Mouse (Mus musculus) embryonic fibroblast, embryonic 13.5 days (primary cell): ENCODE results near the gene Tekt1. TPM values are rescaled to one million over a fixed set of nuclear protein-coding genes. Genes with fewer than 3 reads are reported as not detected.

ENCODE experiments used
- H3K27ac ChIP-seq: 2 replicates; pipeline ENCODE4 v1.5.1; 2012; ENCODE audit warnings: low read length, control low read depth, inconsistent platforms; ENCODE audit not compliant: insufficient read depth
- H3K4me1 ChIP-seq: 2 replicates; pipeline ENCODE4 v1.6.1; 2011; ENCODE audit warnings: low read length; ENCODE audit not compliant: control insufficient read depth, insufficient read depth
- H3K4me3 ChIP-seq: 2 replicates; pipeline ENCODE4 v1.5.1; 2011; ENCODE audit warnings: mild to moderate bottlenecking, control low read depth, low read length; ENCODE audit not compliant: insufficient read depth
- CTCF ChIP-seq: IDR thresholded peaks from 2 replicates; pipeline ENCODE4 v1.5.1; 2011; ENCODE audit warnings: mild to moderate bottlenecking, control low read depth, low read length, moderate library complexity, borderline replicate concordance; ENCODE audit not compliant: insufficient read depth
- POLR2A ChIP-seq: IDR thresholded peaks from 2 replicates; pipeline ENCODE4 v1.6.1; 2011; ENCODE audit warnings: low read depth, mild to moderate bottlenecking, control low read depth, low read length, moderate library complexity
- polyA plus RNA-seq: library from polyadenylated mRNA; stranded (reverse); fragments of >200 nt; gene quantifications from 2 replicates; pipeline ENCODE4 v1.2.4, GENCODE M21; 2011; ENCODE audit warnings: low read depth; ENCODE audit not compliant: missing spikeins, insufficient read length

Tekt1 gene
- polyA plus RNA-seq = not detected in 2 replicates

DNA sequence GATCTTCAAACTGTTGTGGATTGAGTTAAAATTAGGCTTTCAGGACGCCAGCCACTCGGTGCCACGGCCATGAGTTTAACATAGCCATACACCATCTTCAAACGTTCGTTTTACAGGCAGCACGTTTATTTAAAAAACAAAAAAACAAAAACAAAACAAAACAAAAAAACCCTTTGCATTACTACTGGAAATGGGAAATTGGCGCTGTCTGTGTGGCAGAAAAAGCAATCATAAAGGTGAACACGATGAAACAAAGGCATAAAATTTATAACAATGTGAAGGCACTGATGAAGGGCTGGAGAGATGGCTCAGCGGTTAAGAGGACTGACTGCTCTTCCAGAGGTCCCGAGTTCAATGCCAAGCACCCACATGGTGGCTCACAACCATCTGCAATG is at the start of gene Tekt1:
Gene Tekt1, minus strand, starts transcription at position 96 of the 395 bp plus-strand sequence.
- H3K4me3 ChIP-seq = peak within 1 kb of the TSS; percentile 53
- H3K4me1 ChIP-seq = no peaks in the 10 kb centered on the region; the same call in 1 of the 2 replicates
- no peak within 1 kb of the TSS for H3K27ac ChIP-seq
- TF ChIP-seq CTCF (no peak), POLR2A (no peak)

DNA sequence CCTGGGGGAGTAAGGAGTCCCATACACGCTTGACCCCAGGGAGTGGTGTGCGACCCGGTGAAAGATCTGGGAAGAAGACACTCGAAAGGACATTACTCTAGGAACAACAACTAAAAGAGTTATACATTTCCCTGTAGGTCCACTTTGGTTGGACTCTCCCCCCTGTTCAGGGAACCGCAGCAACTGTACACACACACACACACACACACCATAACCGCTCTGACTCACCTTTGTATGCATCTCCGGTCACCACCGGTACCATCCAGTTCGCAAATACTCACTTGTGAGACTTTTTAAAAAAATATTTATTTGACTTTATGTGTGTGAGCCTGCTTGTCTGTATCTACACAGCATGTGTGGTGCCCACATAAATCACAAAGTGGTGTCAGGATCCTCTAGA is 49.7 kb upstream of the Tekt1 start:
- no peak overlapping the region for H3K4me3 ChIP-seq
- TF ChIP-seq POLR2A (no peak), CTCF (no peak)
- no peak overlapping the region for H3K27ac ChIP-seq
- H3K4me1 ChIP-seq = peaks cover 5% of the 10 kb centered on the region; the same call in 1 of the 2 replicates

DNA sequence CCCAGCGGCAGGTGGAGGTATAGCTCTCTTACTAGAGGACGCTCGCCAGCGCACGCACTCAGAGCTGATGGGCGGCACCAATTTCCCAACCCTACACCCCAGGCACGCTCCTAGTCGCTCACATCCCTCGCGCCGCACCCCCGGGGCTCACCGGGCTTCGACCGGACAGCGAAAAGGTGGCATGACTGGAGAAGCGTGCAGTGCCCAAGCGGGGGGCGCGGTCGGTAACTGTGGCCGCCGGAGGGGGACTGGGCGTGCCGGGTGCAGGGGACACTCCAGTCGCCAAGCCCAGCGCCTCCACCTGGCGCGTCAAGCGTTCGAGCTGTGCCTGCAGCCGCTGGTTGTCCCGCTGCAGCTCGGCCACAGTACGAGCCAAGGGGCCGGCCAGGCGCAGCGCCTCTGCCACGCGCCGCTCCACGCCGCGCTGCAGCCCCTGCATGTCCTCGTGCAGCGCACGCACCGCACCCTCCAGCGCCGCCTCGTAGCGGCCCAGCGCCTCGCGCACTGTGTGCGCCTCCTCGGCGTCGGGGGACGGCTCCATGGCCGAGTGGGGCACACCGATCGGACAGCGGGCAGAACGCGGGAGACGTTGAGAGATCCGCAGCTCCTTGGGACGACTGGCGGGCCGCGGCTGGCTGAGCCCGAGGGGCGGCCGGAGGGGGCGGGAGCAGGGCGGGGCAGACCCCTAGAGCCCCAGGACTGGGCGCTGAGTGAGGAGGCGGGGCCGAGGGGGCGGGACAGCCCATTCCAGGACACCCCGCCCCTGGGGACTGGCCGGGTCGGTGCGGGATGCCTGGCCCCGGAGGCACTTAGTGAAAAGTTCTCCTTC is 49.1 kb upstream of the Tekt1 start, which contains the start of gene Smtnl2:
Gene Smtnl2, minus strand, starts transcription at position 621 of the 829 bp plus-strand sequence.
- Histone ChIP-seq H3K27ac (no peak within 1 kb of the TSS), H3K4me1 (peaks cover 5% of the 10 kb centered on the region; the same call in 1 of the 2 replicates), H3K4me3 (peak within 1 kb of the TSS; percentile 53)
- TF ChIP-seq POLR2A (peak; percentile 33; the same call in 1 of the 2 replicates), CTCF (no peak)

DNA sequence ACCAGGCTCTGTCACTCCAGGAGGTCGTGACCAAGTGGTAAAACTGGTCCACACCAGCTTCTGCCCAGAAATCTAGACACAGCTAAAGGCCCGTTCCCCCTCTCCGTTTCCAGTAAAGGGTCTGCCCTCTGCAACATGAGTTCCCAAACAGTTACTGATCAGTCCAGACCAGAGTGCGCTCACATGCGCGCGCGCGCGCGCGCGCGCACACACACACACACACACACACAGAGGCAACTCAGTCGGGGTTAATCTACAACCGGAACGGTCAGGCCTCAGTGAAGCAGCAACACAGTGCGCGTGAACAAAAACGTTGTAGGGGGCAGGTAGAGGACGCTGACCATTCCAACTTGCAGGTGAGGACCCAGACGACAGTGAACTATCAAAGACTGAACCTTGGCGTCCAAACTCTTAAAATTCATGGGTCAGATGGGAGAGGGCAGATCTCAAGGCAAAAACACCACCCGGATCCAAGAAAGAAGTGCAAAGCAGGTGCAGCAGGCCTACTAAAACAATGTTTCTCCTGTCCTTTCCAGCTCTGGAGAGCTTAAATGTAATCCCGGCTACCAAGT is 48.4 kb upstream of the Tekt1 start:
- peak overlapping the region; percentile 11; the same call in 1 of the 2 replicates for H3K4me3 ChIP-seq
- no peak overlapping the region for H3K27ac ChIP-seq
- H3K4me1 ChIP-seq = peaks cover 5% of the 10 kb centered on the region; the same call in 1 of the 2 replicates
- TF ChIP-seq POLR2A (no peak), CTCF (no peak)

DNA sequence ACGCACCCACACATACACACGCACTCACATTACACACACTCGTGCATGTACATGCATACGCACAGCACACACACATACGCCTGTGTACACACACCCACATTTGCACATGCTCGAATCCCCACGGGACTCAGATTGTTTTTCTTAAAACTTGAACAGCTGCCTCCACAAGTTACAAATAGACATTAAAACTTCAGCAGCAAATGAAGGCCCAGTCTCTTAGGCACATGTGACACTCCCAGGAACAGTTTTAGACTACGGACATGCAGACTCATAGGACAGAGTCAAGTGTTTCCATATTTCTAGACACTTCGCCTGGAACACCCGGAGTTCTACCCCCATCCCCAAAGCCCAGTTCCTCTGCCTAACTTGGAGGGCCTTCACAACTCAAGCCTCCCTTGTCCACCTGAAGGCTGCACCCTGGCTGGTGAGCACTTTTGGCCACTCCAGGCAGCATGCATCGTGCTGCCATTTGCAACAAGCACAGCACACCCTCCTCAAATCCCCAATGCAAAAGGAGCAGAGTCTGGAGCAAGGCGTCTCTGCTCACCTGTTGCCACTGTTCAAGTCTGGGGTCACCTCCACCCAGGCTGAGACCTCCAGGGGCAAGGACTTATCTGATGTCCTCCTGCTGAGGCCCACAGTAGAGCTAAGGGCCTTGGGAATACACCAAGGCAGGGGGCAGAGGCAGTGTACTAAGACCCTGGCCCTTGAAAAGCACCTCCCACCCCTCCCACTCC is 47.6 kb upstream of the Tekt1 start:
- H3K4me3 ChIP-seq = no peak overlapping the region
- H3K4me1 ChIP-seq = peaks cover 5% of the 10 kb centered on the region; the same call in 1 of the 2 replicates
- no peak overlapping the region for H3K27ac ChIP-seq
- no peak for TF ChIP-seq CTCF
- no peak for TF ChIP-seq POLR2A

DNA sequence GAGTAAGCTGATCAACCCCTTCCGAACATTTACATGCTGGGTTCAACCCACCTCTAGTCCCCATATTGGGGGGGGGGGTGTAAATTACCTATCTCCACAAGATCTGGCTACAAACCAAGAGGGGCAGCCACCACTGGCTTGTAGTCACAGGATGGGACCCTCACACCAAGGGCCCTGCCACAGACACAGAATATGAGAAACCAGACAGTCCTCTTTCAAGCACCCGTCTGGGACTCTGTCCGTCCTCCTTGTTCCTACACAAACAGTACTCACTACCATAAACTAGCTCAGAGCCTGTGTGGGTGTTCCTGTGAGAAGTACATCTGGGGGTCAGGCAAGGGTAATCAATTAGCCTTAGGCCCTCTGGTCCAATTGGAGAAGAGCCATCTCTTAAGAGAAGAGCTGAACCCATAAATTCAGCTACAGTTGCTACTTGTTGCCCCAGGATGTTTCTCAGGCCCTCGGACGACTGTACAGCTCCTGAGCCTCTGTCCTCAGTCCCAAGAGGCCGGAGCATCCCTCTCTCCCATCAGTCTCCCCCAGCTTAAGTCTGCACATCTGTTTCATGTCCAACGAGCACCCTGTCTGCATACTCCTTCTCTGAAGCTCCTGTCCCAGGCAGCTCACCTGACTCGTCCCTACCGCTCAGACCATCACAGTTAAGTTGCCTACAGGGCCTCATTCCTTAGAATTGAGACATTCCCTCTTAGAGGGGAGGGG is 46.4 kb upstream of the Tekt1 start:
- no peak overlapping the region for H3K4me3 ChIP-seq
- no peak overlapping the region for H3K27ac ChIP-seq
- no peak for TF ChIP-seq POLR2A
- TF ChIP-seq CTCF = no peak
- H3K4me1 ChIP-seq = peaks cover 5% of the 10 kb centered on the region; the same call in 1 of the 2 replicates

DNA sequence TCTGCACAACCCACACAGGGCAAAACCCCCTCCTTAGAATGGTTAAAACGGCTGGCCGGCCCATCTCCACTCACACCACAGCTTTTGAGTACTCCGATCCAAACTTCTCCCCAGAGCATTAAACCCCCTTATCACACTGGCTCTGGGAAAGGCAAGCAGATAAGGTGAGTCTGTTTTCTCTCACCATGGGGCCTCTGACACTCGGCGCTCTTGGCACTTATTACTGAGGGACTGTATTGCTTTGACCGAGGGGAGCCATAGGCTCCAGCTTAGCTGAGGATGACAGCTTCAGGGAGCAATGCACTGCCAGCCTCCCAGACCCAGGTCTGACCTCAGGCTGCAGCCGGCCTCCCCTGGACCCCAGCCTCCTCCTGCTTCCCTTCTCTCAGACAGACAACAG is 45.3 kb upstream of the Tekt1 start:
- peaks cover 5% of the 10 kb centered on the region; the same call in 1 of the 2 replicates for H3K4me1 ChIP-seq
- no peak overlapping the region for H3K4me3 ChIP-seq
- TF ChIP-seq POLR2A (no peak), CTCF (no peak)
- no peak overlapping the region for H3K27ac ChIP-seq

DNA sequence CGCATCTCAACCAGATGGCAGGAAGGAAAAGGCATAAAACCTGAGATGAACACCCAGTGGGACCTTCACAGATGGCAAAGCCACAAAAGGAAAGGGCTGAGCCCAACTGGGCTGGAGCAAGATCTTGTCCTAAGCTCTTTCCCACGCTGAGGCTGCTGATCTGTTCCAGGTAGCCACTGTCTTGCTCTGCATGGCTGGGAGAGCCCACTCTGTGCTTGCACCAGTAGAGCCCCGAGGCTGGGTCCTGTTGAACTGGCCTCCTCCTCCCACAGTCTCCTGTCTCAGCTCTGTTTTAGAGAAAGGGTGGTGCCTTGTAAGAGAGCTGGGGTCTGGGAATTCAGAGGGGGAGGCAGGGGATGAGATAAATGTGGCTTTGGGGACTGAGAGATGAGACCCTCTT is 44.8 kb upstream of the Tekt1 start:
- Histone ChIP-seq H3K4me3 (no peak overlapping the region), H3K27ac (no peak overlapping the region), H3K4me1 (peaks cover 5% of the 10 kb centered on the region; the same call in 1 of the 2 replicates)
- TF ChIP-seq CTCF (no peak), POLR2A (no peak)
